Comparison of ENCODE assay signal across 1 mouse cellular context in genomic region chr1:20933457-20933856, GRCm38 (mm10).
A peak's percentile ranks its signal among the peaks of the same experiment; 100 is the strongest.
TF ChIP-seq lines count a peak whose summit lies in the region.

No protein-coding gene starts in this region.

TF ChIP-seq in CH12.LX, 34 proteins besides CTCF, POLR2A, EP300 and RAD21 (continued from another document):
- TF ChIP-seq RCOR1 (conservative IDR thresholded peaks at IDR 0.05; ENCODE audit: low read depth, low read length) (no peak), HCFC1 (IDR thresholded peaks at IDR 0.05; ENCODE audit: low read depth, low read length) (no peak), NELFE (IDR thresholded peaks at IDR 0.05; ENCODE audit: low read depth, low read length) (no peak), E2F4 (IDR thresholded peaks at IDR 0.05; ENCODE audit: insufficient replicate concordance, low read depth, low read length) (no peak), IRF4 (IDR thresholded peaks at IDR 0.05; ENCODE audit: low read depth, low read length) (no peak), MYC (IDR thresholded peaks at IDR 0.05; ENCODE audit: low read depth, low read length) (0 out of 2 replicates have a peak, but pooled peaks have one; percentile 37), USF2 (conservative IDR thresholded peaks at IDR 0.05; ENCODE audit: low read depth, low read length) (no peak), TCF12 (IDR thresholded peaks at IDR 0.05; ENCODE audit: low read depth, low read length) (no peak)
